Mouse (Mus musculus) thymus, adult 2 months (tissue): ENCODE data around the gene Caln1. TPM values are rescaled to one million over a fixed set of nuclear protein-coding genes. Genes with fewer than 3 reads are reported as not detected.

Experiments
- DNase-seq: peaks from one replicate; pipeline ENCODE4 v3.0.0; 2021
- H3K27ac ChIP-seq: fragments of 200-500 bp; 2 replicates; pipeline ENCODE4 v1.5.1; 2012; ENCODE audit warnings: low read length, control low read depth; ENCODE audit not compliant: control insufficient read depth, insufficient read depth
- H3K27me3 ChIP-seq: fragments of 200-500 bp; 2 replicates; pipeline ENCODE4 v1.6.1; 2012; ENCODE audit warnings: mild to moderate bottlenecking, low read length, moderate library complexity, mixed read lengths; ENCODE audit not compliant: control insufficient read depth, insufficient read depth
- H3K36me3 ChIP-seq: fragments of 200-500 bp; 2 replicates; pipeline ENCODE4 v1.6.1; 2012; ENCODE audit warnings: mild to moderate bottlenecking, low read length, moderate library complexity; ENCODE audit not compliant: control insufficient read depth, insufficient read depth
- H3K4me1 ChIP-seq: fragments of 200-500 bp; replicated peaks from 2 replicates; pipeline ENCODE4 v1.6.1; 2012; ENCODE audit warnings: low read length; ENCODE audit not compliant: control insufficient read depth, insufficient read depth
- H3K4me3 ChIP-seq: fragments of 200-500 bp; 2 replicates; pipeline ENCODE4 v1.5.1; 2012; ENCODE audit warnings: mild to moderate bottlenecking, low read length, control low read depth, moderate library complexity; ENCODE audit not compliant: control insufficient read depth, insufficient read depth
- CTCF ChIP-seq: fragments of 200-500 bp; IDR thresholded peaks from 2 replicates; pipeline ENCODE4 v1.5.1; 2012; ENCODE audit warnings: mild to moderate bottlenecking, control low read depth, low read length, moderate library complexity, borderline replicate concordance; ENCODE audit not compliant: control insufficient read depth, poor library complexity, insufficient read depth; ENCODE audit errors: extremely low read depth
- POLR2A ChIP-seq: fragments of 200-500 bp; IDR thresholded peaks from 2 replicates; pipeline ENCODE4 v1.6.1; 2012; ENCODE audit warnings: mild to moderate bottlenecking, low read length, control low read depth, moderate library complexity; ENCODE audit not compliant: control insufficient read depth, poor library complexity, insufficient read depth; ENCODE audit errors: extremely low read depth
- WGBS: fragments of 180-500 bp; shearing (Covaris S2); methylation state at CpG from one replicate; pipeline ENCODE4 v1.1.7; 2018; 5-methylcytosine and 5-hydroxymethylcytosine counted together
- polyA plus RNA-seq: library from polyadenylated mRNA; depleted of rRNA; stranded (reverse); fragments of >200 nt; gene quantifications from 2 replicates; pipeline ENCODE4 v1.2.3, GENCODE M21; 2012

Gene Caln1
- polyA plus RNA-seq, 1 experiment, result 0.01 TPM

DNA sequence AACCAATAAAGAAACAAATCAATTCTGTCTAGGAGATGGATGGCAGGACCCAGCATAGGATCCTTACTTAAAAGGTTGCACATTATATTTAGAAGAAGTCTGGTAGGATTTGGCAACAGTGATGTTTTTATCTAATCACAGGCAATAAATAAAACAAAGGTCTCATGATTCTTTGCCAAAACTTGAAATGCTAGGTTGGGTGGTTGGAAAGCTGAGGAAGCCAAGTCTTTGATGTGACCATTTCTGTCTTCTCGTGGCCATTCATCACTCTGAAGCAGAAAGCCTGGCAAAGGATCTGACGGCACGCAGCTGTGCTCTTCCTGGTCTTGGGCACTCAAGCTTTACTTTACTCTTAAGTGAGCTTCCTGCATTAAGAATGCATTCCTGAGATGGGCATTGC lies 193.9 kb downstream of the Caln1 start:
- no peak for DNase-seq
- no peak for TF ChIP-seq CTCF
- TF ChIP-seq POLR2A, result no peak
- H3K27me3 ChIP-seq, result no peaks in the 10 kb centered on the region
- no peak overlapping the region for H3K4me3 ChIP-seq
- H3K27ac ChIP-seq, result no peak overlapping the region
- WGBS, result 81% methylated on average over 3 of the region's 3 CpGs
- H3K36me3 ChIP-seq, result no peaks in the 10 kb centered on the region
- H3K4me1 ChIP-seq, result no peaks in the 10 kb centered on the region

DNA sequence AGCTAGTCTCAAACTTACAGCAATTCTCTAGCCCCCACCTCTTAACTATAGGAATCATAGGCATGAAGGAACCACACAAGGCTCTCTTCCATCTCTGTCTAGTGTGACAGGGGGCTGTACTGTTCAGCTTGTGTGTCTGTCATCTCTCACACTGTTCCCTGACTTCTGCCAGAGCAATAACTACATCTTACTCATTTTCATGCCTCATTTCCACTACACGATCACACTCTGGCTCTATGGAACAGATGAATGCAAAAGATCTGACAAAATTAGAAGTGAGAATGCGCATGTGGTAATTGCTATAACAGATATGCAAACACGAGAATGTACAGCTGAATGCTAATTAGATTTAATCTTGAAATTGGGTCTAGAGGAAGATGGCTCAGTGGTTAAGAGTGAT lies 196.7 kb downstream of the Caln1 start:
- no peaks in the 10 kb centered on the region for H3K36me3 ChIP-seq
- WGBS, result 94% methylated on average over 3 of the region's 3 CpGs

DNA sequence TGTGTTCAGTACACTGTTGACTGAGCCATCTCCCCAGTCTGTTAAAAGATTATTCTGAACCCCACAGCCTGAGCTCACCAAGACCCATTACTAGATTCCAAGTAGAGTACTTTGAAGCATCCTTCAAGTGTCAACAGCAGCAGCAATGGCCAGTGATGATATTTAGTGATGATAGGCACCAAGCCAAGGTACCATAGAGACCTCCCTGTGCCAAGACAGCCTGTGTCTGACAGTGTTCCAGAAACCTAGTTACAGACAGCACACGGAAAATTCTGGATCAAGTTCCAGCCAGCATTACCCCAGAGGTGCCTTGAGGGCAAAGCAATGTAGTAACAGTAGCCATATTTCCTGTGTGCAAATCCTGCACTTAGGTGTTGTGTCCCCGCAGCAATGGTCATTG lies 208.3 kb downstream of the Caln1 start:
- WGBS, result 92% methylated on average over 2 of the region's 2 CpGs
- Histone ChIP-seq H3K36me3 (no peaks in the 10 kb centered on the region), H3K4me3 (no peak overlapping the region), H3K4me1 (no peaks in the 10 kb centered on the region), H3K27me3 (no peaks in the 10 kb centered on the region), H3K27ac (no peak overlapping the region)
- TF ChIP-seq CTCF (no peak), POLR2A (no peak)
- DNase-seq, result no peak

More for the DNA sequence above, 196.7 kb downstream of the Caln1 start:
- H3K4me3 ChIP-seq, result no peak overlapping the region
- TF ChIP-seq POLR2A, result no peak
- no peak for TF ChIP-seq CTCF
- no peak for DNase-seq
- H3K27ac ChIP-seq, result no peak overlapping the region
- H3K4me1 ChIP-seq, result no peaks in the 10 kb centered on the region
- H3K27me3 ChIP-seq, result no peaks in the 10 kb centered on the region

DNA sequence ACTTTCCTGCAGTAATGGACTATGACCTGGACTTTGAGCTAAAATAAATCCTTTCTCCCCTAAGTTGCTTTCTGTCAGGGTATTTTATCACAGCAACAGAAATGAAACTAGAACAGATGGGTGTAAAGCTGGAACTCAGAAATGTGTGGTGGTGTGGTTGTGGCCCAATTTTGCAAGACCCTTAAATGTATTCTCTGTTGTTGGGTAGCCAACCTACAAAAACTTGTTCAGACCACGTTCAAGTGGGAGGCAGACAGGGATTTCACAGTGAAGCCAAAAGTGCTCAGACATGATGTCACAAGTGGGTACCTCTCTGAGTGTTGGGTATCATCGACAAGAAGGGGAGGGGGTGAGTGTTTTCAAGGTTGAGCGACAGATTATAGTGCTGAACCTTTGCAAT lies 214.8 kb downstream of the Caln1 start:
- no peak overlapping the region for H3K4me3 ChIP-seq
- no peaks in the 10 kb centered on the region for H3K36me3 ChIP-seq
- no peak for DNase-seq
- no peaks in the 10 kb centered on the region for H3K27me3 ChIP-seq
- H3K27ac ChIP-seq, result no peak overlapping the region
- TF ChIP-seq POLR2A (no peak), CTCF (no peak)
- 89% methylated on average over 3 of the region's 3 CpGs for WGBS
- no peaks in the 10 kb centered on the region for H3K4me1 ChIP-seq

DNA sequence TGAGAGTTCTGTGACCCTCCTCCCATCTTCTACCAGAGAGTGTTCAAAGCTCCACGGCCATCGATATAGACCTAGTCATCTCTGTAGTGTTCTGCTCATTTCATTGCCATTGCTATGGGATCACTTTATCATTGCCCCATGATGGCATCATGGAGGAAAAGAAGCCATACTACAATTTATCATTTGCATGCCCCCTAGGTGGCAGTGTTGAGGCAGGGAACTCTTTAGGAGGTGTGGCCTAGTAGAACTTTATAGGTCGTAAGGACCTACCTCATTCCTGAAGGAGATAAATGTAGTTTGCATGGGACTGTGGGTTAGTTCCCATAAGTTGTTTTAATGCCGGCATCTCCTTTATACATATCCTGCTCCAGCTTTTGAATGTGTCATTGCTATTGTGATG lies 217.0 kb downstream of the Caln1 start:
- DNase-seq, result no peak
- no peak overlapping the region for H3K27ac ChIP-seq
- H3K27me3 ChIP-seq, result no peaks in the 10 kb centered on the region
- H3K36me3 ChIP-seq, result no peaks in the 10 kb centered on the region
- no peak overlapping the region for H3K4me3 ChIP-seq
- no peaks in the 10 kb centered on the region for H3K4me1 ChIP-seq
- 90% methylated on average over 4 of the region's 4 CpGs for WGBS
- TF ChIP-seq POLR2A, result no peak
- TF ChIP-seq CTCF, result no peak

DNA sequence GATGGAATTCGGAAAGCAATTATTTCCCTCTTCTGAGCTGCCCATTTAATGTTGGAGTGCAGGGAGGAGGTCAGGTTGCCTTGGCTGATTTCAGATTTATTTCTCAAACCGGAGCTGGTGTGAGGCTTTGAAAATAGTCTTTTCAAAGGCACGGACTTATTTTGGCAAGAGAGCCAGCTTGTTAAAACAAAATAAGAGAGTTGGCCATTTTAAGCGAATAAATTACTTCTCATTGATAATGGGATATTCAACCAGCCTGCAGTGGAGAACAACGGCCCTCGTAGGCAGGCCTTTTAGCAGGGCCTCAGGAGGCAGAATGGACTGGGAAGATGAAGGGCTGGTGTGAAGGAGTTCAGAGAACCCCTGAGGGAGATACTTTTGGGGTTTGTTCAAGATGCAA lies 227.3 kb downstream of the Caln1 start:
- H3K36me3 ChIP-seq, result no peaks in the 10 kb centered on the region
- H3K4me1 ChIP-seq, result no peaks in the 10 kb centered on the region
- H3K27me3 ChIP-seq, result no peaks in the 10 kb centered on the region
- TF ChIP-seq POLR2A (no peak), CTCF (no peak)
- WGBS, result 92% methylated on average over 6 of the region's 6 CpGs
- DNase-seq, result no peak
- H3K27ac ChIP-seq, result no peak overlapping the region
- no peak overlapping the region for H3K4me3 ChIP-seq

DNA sequence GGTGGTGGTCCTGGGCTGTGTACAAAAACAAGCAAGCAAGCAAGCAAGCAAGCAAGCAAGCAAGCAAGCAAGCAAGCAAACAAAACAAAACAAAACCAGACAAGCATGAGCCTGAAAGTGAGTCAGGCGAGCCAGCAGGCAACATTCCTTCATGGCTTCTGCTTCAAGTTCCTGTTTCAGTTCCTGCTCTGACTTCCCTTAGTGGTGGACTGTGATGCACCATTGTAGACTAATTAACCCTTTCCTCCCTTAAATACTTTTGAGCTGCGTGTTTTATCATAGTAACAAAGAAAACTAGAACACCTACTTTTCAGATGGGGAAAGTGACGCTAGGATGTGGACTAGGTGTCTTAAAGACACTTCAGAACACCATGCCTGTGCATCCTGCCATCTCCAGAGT lies 244.4 kb downstream of the Caln1 start:
- TF ChIP-seq CTCF (no peak), POLR2A (no peak)
- WGBS, result 72% methylated on average over 3 of the region's 3 CpGs
- no peaks in the 10 kb centered on the region for H3K36me3 ChIP-seq

More for the DNA sequence above, 244.4 kb downstream of the Caln1 start:
- no peak for DNase-seq
- H3K27ac ChIP-seq, result no peak overlapping the region
- H3K27me3 ChIP-seq, result no peaks in the 10 kb centered on the region
- H3K4me1 ChIP-seq, result no peaks in the 10 kb centered on the region
- H3K4me3 ChIP-seq, result no peak overlapping the region
